Comparison of ENCODE assay signal across 1 mouse cellular context in the genomic region with DNA sequence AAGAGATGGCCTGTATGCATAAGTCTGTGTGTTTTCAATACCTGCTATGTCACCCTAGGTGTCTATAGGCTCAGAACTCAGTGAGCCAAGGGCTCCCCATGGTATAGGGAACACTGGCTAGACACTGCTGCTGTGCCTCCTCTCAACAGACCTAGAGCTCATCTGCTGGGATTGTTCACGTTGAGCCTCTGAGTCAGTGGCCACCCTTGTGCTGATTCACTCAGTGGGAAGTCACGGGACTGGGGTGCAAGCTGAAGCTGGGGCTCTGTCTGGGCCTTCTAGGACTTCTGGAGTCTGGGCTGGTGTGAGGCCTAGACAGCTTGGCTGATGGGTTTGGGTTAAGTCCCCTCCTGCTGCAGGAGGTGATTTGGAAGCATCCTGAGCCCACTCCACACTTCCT.
TF ChIP-seq lines count a peak whose summit lies in the region.

No protein-coding gene starts in this region.

TF ChIP-seq in C2C12, 6 proteins besides CTCF, POLR2A, EP300 and RAD21:
- TF ChIP-seq USF1 (IDR thresholded peaks at IDR 0.05; ENCODE audit: low read depth) (peak; percentile 24), MYOG (IDR thresholded peaks at IDR 0.05; ENCODE audit: control insufficient read depth, extremely low read depth, insufficient read length) (no peak)
